Mouse (Mus musculus) forebrain, postnatal 0 days (tissue): Measurements from ENCODE around the gene Gjc1. TPM values are rescaled to one million over a fixed set of nuclear protein-coding genes. Genes with fewer than 3 reads are reported as not detected.

Source experiments
- ATAC-seq: fragments of 200-750 bp; cut with Nextera tagmentation; 2 replicates; pipeline ENCODE4 v1.8.0; 2017; ENCODE audit warnings: mild to moderate bottlenecking, moderate library complexity
- DNase-seq: peaks from one replicate; pipeline ENCODE4 v3.0.0-alpha.2; 2015
- H3K27ac ChIP-seq: fragments of 300-500 bp; sonication (generic); 2 replicates; pipeline ENCODE4 v1.5.1; 2014; ENCODE audit warnings: low read depth, mild to moderate bottlenecking, antibody characterized with exemption, low read length, moderate library complexity, mixed read lengths
- H3K27me3 ChIP-seq: fragments of 300-500 bp; sonication (generic); 2 replicates; pipeline ENCODE4 v1.6.1; 2014; ENCODE audit warnings: mild to moderate bottlenecking, low read length, mixed read lengths; ENCODE audit not compliant: insufficient read depth
- H3K36me3 ChIP-seq: fragments of 300-500 bp; sonication (generic); 2 replicates; pipeline ENCODE4 v1.6.1; 2014; ENCODE audit warnings: mild to moderate bottlenecking, moderate library complexity; ENCODE audit not compliant: insufficient read depth
- H3K4me1 ChIP-seq: fragments of 300-500 bp; sonication (generic); 2 replicates; pipeline ENCODE4 v1.6.1; 2014; ENCODE audit warnings: antibody characterized with exemption; ENCODE audit not compliant: insufficient read depth
- H3K4me2 ChIP-seq: fragments of 300-500 bp; sonication (generic); 2 replicates; pipeline ENCODE4 v1.6.1; 2014; ENCODE audit warnings: low read depth, mild to moderate bottlenecking, moderate library complexity
- H3K4me3 ChIP-seq: fragments of 300-500 bp; sonication (generic); 2 replicates; pipeline ENCODE4 v1.5.1; 2014; ENCODE audit warnings: low read depth, low read length, mixed read lengths
- H3K9ac ChIP-seq: fragments of 300-500 bp; sonication (generic); 2 replicates; pipeline ENCODE4 v1.6.1; 2014; ENCODE audit warnings: mild to moderate bottlenecking
- H3K9me3 ChIP-seq: fragments of 300-500 bp; sonication (generic); 2 replicates; pipeline ENCODE4 v1.6.1; 2016; ENCODE audit warnings: low read length
- CTCF ChIP-seq: sonication (generic); IDR thresholded peaks from 2 replicates; pipeline ENCODE4 v1.5.1; 2016; ENCODE audit warnings: antibody characterized with exemption, control low read depth, low read depth
- WGBS: fragments of 180-500 bp; shearing (Covaris S2); extraction: QIAGEN DNeasy Blood & Tissue Kit; methylation state at CpG from one replicate; pipeline ENCODE4 v1.1.7; 2014; 5-methylcytosine and 5-hydroxymethylcytosine counted together
- polyA plus RNA-seq: library from polyadenylated mRNA; unstranded; fragments of >200 nt; fragmentation: Nextera tagmentation; extraction: Ambion mirVana; gene quantifications from 2 replicates; pipeline ENCODE4 v1.2.1, GENCODE M21; 2015
- total RNA-seq: library from RNA; depleted of rRNA; stranded (reverse); fragments of >200 nt; gene quantifications from 2 replicates; pipeline ENCODE4 v1.2.3, GENCODE M21; 2014; rRNA removed

The Gjc1 gene
- total RNA-seq, result 25.3 and 26.5 TPM in 2 replicates
- 22.6 and 24.1 TPM in 2 replicates for polyA plus RNA-seq

DNA sequence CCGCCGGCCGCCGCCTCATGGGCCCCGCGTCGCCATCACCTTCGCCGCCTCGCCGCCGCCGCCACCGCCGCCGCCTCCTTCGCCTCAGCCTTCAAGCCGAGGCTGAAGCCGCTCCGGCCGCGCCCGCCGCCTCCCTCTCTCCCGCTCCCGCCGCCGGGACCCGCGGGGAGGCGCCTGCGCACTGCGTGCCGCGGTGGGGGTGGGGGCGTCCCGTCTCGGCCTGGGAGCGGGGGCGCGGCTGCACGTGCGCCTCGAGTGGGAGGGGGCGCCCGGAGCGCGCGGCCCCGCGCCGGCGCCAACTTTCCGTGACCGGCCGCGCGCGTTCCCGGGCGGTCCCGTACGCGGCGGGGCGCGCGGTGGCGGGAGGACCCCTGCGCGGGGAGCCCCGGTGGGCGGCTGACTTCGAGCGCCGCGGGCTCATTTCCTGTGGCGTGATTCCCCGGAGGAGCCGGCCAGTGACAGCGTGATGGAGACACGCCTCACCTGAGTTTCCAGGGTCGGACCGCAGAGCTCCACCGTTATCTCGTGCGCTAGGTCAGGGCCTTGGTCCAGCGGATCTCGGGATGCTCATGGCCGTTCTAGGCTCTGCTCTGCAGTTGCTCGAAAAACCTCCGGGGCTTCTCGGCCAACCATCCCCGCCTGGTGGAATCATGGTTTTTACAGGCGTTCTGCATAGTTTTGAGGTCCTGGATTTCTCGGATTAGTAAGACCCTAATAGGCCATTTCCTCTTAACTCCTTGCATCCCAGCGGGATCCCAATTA lies at the start of gene Gjc1:
Gjc1 (minus strand) TSS at position 680 of the 762 bp plus-strand sequence.
- H3K4me1 ChIP-seq, result peaks cover 4% of the 10 kb centered on the region; the same call in 1 of the 2 replicates
- H3K9me3 ChIP-seq, result no peaks in the 10 kb centered on the region
- H3K27me3 ChIP-seq, result no peaks in the 10 kb centered on the region
- peak within 1 kb of the TSS; percentile 82 for H3K27ac ChIP-seq
- peak within 1 kb of the TSS; percentile 74 for H3K4me3 ChIP-seq
- peak within 1 kb of the TSS; percentile 79 for H3K4me2 ChIP-seq
- H3K9ac ChIP-seq, result peak within 1 kb of the TSS; percentile 63
- H3K36me3 ChIP-seq, result no peaks in the 10 kb centered on the region
- under 1% methylated on average over 67 of the region's 97 CpGs for WGBS
- DNase-seq (peak; percentile 82), ATAC-seq (peak; percentile 91)
- TF ChIP-seq CTCF, result peak; percentile 44

DNA sequence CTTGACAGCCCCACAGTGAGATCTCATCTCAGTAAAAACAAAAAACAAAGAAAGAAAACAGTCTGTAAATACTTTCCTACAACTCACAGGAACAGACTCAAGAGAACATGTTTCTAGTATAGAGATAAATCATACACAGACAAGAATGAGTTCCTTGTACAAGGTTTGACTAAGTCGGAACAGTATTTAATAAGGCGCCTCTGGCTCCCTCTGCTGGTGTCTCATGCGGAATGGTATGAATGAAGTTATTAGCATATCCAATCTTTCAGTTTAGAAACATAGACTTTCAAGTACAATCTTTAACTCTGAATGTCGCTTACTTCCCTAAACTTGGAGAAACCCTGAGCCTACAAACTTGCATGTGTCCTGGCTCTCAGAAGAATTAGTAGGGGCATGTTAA lies 44.8 kb upstream of the Gjc1 start:
- H3K27ac ChIP-seq, result no peak overlapping the region
- WGBS, result 30% methylated on average over 4 of the region's 4 CpGs
- H3K4me3 ChIP-seq, result no peak overlapping the region
- peak; percentile 89 for DNase-seq
- ATAC-seq, result peak; percentile 71; the same call in 1 of the 2 replicates
- peaks cover 81% of the 10 kb centered on the region for H3K36me3 ChIP-seq
- H3K4me2 ChIP-seq, result no peak overlapping the region
- no peaks in the 10 kb centered on the region for H3K27me3 ChIP-seq
- H3K4me1 ChIP-seq, result no peaks in the 10 kb centered on the region
- H3K9me3 ChIP-seq, result no peaks in the 10 kb centered on the region
- TF ChIP-seq CTCF, result peak; percentile 79
- no peak overlapping the region for H3K9ac ChIP-seq

DNA sequence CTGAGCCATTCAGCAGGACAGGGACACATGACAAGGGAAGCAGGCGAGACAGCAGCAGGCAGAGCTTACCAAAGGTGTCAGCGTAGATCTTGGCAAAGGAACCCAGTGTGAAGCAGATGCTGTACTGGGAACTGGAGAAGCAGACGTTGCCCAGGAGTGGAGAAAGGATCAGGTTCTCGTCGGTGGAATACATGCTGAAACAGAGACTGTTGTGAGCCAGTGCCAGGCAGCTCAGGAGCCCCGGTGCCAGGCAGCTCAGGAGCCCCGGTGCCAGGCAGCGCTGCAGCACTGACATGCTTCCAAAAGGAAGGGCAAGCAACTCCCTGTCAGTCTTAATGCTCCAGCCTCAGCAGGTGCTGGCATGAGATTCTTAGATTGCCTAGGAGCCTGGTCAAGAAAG lies 40.4 kb upstream of the Gjc1 start:
- Histone ChIP-seq H3K4me1 (no peaks in the 10 kb centered on the region), H3K27me3 (no peaks in the 10 kb centered on the region), H3K9ac (no peak overlapping the region), H3K4me2 (no peak overlapping the region), H3K27ac (no peak overlapping the region), H3K4me3 (no peak overlapping the region), H3K9me3 (no peaks in the 10 kb centered on the region), H3K36me3 (peaks cover 77% of the 10 kb centered on the region)
- TF ChIP-seq CTCF, result no peak
- peak; percentile 22 for DNase-seq
- 76% methylated on average over 8 of the region's 8 CpGs for WGBS
- peak; percentile 51; the same call in 1 of the 2 replicates for ATAC-seq

DNA sequence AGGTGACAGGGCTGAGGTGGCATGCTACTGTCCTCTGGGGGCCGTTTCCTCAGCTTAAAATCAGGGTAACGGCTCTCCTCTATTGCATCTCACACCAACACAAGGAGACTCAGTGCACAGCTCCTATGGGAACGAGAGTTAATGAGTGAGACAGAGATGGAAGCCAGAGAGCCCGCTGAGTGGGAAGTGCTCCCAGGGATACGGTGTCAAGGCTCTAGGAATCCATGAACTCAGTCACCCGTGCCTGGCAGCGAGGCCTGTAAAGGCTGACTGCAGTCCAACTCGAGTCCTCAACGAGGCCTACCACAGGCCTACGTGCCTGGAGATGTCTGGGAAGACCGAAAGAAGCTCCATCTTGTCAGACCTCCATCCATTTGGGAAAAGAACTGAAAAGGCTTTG lies 39.5 kb upstream of the Gjc1 start:
- no peaks in the 10 kb centered on the region for H3K4me1 ChIP-seq
- no peaks in the 10 kb centered on the region for H3K9me3 ChIP-seq
- no peaks in the 10 kb centered on the region for H3K27me3 ChIP-seq
- H3K4me3 ChIP-seq, result no peak overlapping the region
- no peak for TF ChIP-seq CTCF
- 80% methylated on average over 11 of the region's 11 CpGs for WGBS
- DNase-seq (no peak), ATAC-seq (peak; percentile 20; the same call in 1 of the 2 replicates)
- H3K9ac ChIP-seq, result no peak overlapping the region
- peaks cover 81% of the 10 kb centered on the region for H3K36me3 ChIP-seq
- H3K27ac ChIP-seq, result no peak overlapping the region
- no peak overlapping the region for H3K4me2 ChIP-seq

DNA sequence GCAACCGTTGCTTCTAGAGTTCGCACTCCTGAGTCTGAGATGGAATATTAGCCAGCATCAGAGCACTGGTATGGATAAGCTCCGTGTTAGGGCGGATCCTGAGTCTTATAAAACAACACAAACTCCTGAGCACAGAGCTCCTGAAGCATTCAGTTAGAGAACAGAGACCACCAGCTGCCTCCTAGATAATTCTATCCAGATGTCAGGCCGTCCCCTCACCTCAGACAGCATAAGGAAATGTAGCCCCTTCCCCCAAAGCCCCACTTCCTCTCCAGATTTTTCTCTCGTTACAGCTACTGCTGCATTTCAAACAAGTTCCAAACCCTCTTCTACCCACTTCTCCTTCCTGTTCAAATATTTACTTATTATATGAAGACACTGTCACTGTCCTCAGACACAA lies 36.4 kb upstream of the Gjc1 start:
- Histone ChIP-seq H3K27ac (no peak overlapping the region), H3K27me3 (no peaks in the 10 kb centered on the region), H3K9ac (no peak overlapping the region), H3K4me3 (no peak overlapping the region), H3K36me3 (peaks cover 73% of the 10 kb centered on the region), H3K4me2 (no peak overlapping the region), H3K9me3 (no peaks in the 10 kb centered on the region), H3K4me1 (no peaks in the 10 kb centered on the region)
- DNase-seq (no peak), ATAC-seq (no peak)
- WGBS, result 89% methylated on average over 6 of the region's 6 CpGs
- no peak for TF ChIP-seq CTCF

DNA sequence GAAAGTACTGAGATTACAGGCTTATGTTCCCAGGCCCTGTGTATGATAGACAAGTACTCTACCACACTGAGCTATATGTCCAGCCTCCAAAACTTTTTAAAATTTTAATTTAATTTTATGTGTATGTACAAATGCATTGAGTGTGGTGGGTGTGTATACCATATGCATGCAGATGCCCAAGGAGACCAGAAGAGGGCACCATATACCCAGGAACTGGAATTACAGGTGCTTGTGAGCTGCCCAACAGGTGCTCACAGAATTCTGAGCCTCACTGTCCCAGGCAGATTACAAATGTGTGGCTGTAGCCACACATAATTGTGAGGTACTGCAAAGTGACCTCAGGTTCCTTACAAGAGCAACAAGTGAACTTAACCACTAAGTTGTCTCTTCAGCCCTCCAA lies 34.3 kb upstream of the Gjc1 start:
- Histone ChIP-seq H3K4me2 (no peak overlapping the region), H3K4me1 (no peaks in the 10 kb centered on the region), H3K36me3 (peaks cover 76% of the 10 kb centered on the region), H3K27me3 (no peaks in the 10 kb centered on the region), H3K27ac (no peak overlapping the region), H3K4me3 (no peak overlapping the region), H3K9me3 (no peaks in the 10 kb centered on the region), H3K9ac (no peak overlapping the region)
- TF ChIP-seq CTCF, result peak; percentile 57
- peak; percentile 17 for DNase-seq
- no peak for ATAC-seq

DNA sequence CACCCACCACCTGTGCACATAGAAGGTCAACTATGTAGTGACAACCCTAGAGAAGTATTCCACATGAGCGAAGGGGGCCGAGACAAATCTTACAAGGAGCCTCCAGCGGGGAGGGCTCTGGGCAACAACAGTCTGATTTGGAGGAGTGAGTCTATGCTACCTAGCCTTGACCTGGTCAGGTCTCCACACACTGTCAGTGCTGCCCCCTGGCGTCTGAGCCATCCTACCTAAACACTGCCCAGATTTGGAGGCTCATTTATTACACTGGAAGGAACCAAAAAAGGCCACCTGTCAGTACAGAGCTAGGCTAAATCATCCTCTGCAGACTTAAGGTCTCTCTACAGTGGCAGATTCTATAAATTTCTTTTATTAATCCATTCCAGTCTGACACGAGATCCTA lies 32.4 kb upstream of the Gjc1 start:
- TF ChIP-seq CTCF, result peak; percentile 60
- H3K9ac ChIP-seq, result no peak overlapping the region
- peaks cover 76% of the 10 kb centered on the region for H3K36me3 ChIP-seq
- no peaks in the 10 kb centered on the region for H3K9me3 ChIP-seq
- H3K27ac ChIP-seq, result no peak overlapping the region
- WGBS, result 70% methylated on average over 5 of the region's 5 CpGs
- H3K4me3 ChIP-seq, result no peak overlapping the region
- H3K27me3 ChIP-seq, result no peaks in the 10 kb centered on the region
- H3K4me1 ChIP-seq, result no peaks in the 10 kb centered on the region
- H3K4me2 ChIP-seq, result no peak overlapping the region
- ATAC-seq (no peak; the same call in 1 of the 2 replicates), DNase-seq (peak; percentile 21)
